Mouse (Mus musculus) MEL (cell line): ENCODE data around the gene Pitx1. TPM values are rescaled to one million over a fixed set of nuclear protein-coding genes. Genes with fewer than 3 reads are reported as not detected.

ENCODE experiments used
- DNase-seq: peaks from one replicate; pipeline ENCODE4 v3.0.0; 2011; ENCODE audit warnings: low read depth, low spot score
- H3K27ac ChIP-seq: 2 replicates; pipeline ENCODE4 v1.5.1; 2012; ENCODE audit warnings: low read depth, mild to moderate bottlenecking, control low read depth, low read length, moderate library complexity; ENCODE audit not compliant: control insufficient read depth
- H3K27me3 ChIP-seq, 2 experiments: fragments of 150-350 bp in 1 of 2; sonication (generic) in 1 of 2; 2 replicates each; pipeline ENCODE4 v1.6.1; 2012; ENCODE audit warnings: low read length in 2 of 2, mild to moderate bottlenecking in 2 of 2, improper control_type of control experiment in 1 of 2, moderate library complexity in 1 of 2; ENCODE audit not compliant: insufficient read depth in 2 of 2, control insufficient read depth in 1 of 2
- H3K36me3 ChIP-seq, 2 experiments: 2 replicates each; pipeline ENCODE4 v1.6.1; 2012 to 2014; ENCODE audit warnings: low read length in 2 of 2, improper control_type of control experiment in 1 of 2, inconsistent platforms in 1 of 2, mild to moderate bottlenecking in 1 of 2; ENCODE audit not compliant: insufficient read depth in 2 of 2, control insufficient read depth in 1 of 2
- H3K4me1 ChIP-seq, 2 experiments: fragments of 150-350 bp in 1 of 2; sonication (generic) in 1 of 2; 2 replicates each; pipeline ENCODE4 v1.6.1; 2012; ENCODE audit warnings: low read length in 2 of 2, improper control_type of control experiment in 1 of 2, mild to moderate bottlenecking in 1 of 2; ENCODE audit not compliant: insufficient read depth in 2 of 2, control insufficient read depth in 1 of 2
- H3K4me3 ChIP-seq, 2 experiments: fragments of 150-350 bp in 1 of 2; sonication (generic) in 1 of 2; 2 replicates each; pipeline ENCODE4 v1.5.1; 2012; ENCODE audit warnings: low read depth in 2 of 2, low read length in 2 of 2, mild to moderate bottlenecking in 2 of 2, moderate library complexity in 2 of 2, control low read depth in 1 of 2, improper control_type of control experiment in 1 of 2; ENCODE audit not compliant: control insufficient read depth in 1 of 2, insufficient read depth in 1 of 2
- H3K79me2 ChIP-seq: 2 replicates; pipeline ENCODE4 v1.6.1; 2012; ENCODE audit warnings: mild to moderate bottlenecking, low read length, moderate library complexity; ENCODE audit not compliant: control insufficient read depth, poor library complexity, insufficient read depth
- H3K9ac ChIP-seq: 2 replicates; pipeline ENCODE4 v1.6.1; 2012; ENCODE audit warnings: low read depth, mild to moderate bottlenecking, control low read depth, low read length, moderate library complexity; ENCODE audit not compliant: control insufficient read depth, poor library complexity, severe bottlenecking
- H3K9me3 ChIP-seq: fragments of 150-350 bp; sonication (generic); replicated peaks from 2 replicates; pipeline ENCODE4 v1.6.1; 2012; ENCODE audit warnings: mild to moderate bottlenecking, low read length, improper control_type of control experiment, moderate library complexity; ENCODE audit not compliant: insufficient read depth
- BHLHE40 ChIP-seq: IDR thresholded peaks from 2 replicates; pipeline ENCODE4 v1.6.1; 2012; ENCODE audit warnings: low read depth, mild to moderate bottlenecking, inconsistent platforms, low read length, improper control_type of control experiment, borderline replicate concordance
- CHD1 ChIP-seq: IDR thresholded peaks from 2 replicates; pipeline ENCODE4 v1.6.1; 2012; ENCODE audit warnings: low read depth, mild to moderate bottlenecking, inconsistent platforms, low read length, improper control_type of control experiment
- CTCF ChIP-seq, 3 experiments: IDR thresholded peaks in 2 of 3; conservative IDR thresholded peaks in 1 of 3; 2 replicates each; pipeline ENCODE4 v1.5.1; 2011 to 2012; ENCODE audit warnings: low read length in 3 of 3, low read depth in 2 of 3, mild to moderate bottlenecking in 2 of 3, improper control_type of control experiment in 1 of 3, inconsistent platforms in 1 of 3, mixed read lengths in 1 of 3, moderate library complexity in 1 of 3; ENCODE audit not compliant: control insufficient read depth in 1 of 3, insufficient read depth in 1 of 3, poor library complexity in 1 of 3, severe bottlenecking in 1 of 3
- E2F4 ChIP-seq: IDR thresholded peaks from 2 replicates; pipeline ENCODE4 v1.6.1; 2011; ENCODE audit warnings: low read depth, low read length, improper control_type of control experiment, borderline replicate concordance
- ELF1 ChIP-seq: IDR thresholded peaks from 2 replicates; pipeline ENCODE4 v1.6.1; 2014; ENCODE audit warnings: low read depth, mild to moderate bottlenecking, inconsistent platforms, low read length, improper control_type of control experiment, moderate library complexity
- EP300 ChIP-seq, 2 experiments: IDR thresholded peaks; 2 replicates each; pipeline ENCODE4 v1.6.1; 2011; ENCODE audit warnings: improper control_type of control experiment in 2 of 2, low read length in 2 of 2, low read depth in 1 of 2, mild to moderate bottlenecking in 1 of 2
- ETS1 ChIP-seq: IDR thresholded peaks from 2 replicates; pipeline ENCODE4 v1.6.1; 2012; ENCODE audit warnings: low read depth, mild to moderate bottlenecking, inconsistent platforms, low read length, improper control_type of control experiment, moderate library complexity
- GATA1 ChIP-seq: IDR thresholded peaks from 2 replicates; pipeline ENCODE4 v1.6.1; 2011; ENCODE audit warnings: low read depth, low read length, improper control_type of control experiment
- HCFC1 ChIP-seq: IDR thresholded peaks from 2 replicates; pipeline ENCODE4 v1.6.1; 2012; ENCODE audit warnings: low read depth, mild to moderate bottlenecking, inconsistent platforms, low read length, improper control_type of control experiment, moderate library complexity
- JUND ChIP-seq: IDR thresholded peaks from 2 replicates; pipeline ENCODE4 v1.6.1; 2011; ENCODE audit warnings: low read depth, mild to moderate bottlenecking, improper control_type of control experiment, low read length
- MAX ChIP-seq: IDR thresholded peaks from 2 replicates; pipeline ENCODE4 v1.6.1; 2011; ENCODE audit warnings: low read length, improper control_type of control experiment
- MAZ ChIP-seq: IDR thresholded peaks from 2 replicates; pipeline ENCODE4 v1.6.1; 2012; ENCODE audit warnings: low read depth, mild to moderate bottlenecking, inconsistent platforms, low read length, improper control_type of control experiment
- MEF2A ChIP-seq: IDR thresholded peaks from 2 replicates; pipeline ENCODE4 v1.6.1; 2014; ENCODE audit warnings: low read depth, mild to moderate bottlenecking, inconsistent platforms, low read length, improper control_type of control experiment; ENCODE audit not compliant: poor library complexity, insufficient replicate concordance, severe bottlenecking; ENCODE audit errors: extremely low read depth
- MXI1 ChIP-seq: IDR thresholded peaks from 2 replicates; pipeline ENCODE4 v1.6.1; 2011; ENCODE audit warnings: mild to moderate bottlenecking, low read depth, low read length, improper control_type of control experiment
- MYC ChIP-seq: IDR thresholded peaks from 2 replicates; pipeline ENCODE4 v1.6.1; 2011; ENCODE audit warnings: low read depth, mild to moderate bottlenecking, low read length, improper control_type of control experiment, moderate library complexity
- NELFE ChIP-seq: IDR thresholded peaks from 2 replicates; pipeline ENCODE4 v1.6.1; 2011; ENCODE audit warnings: low read depth, low read length, improper control_type of control experiment
- NRF1 ChIP-seq: IDR thresholded peaks from 2 replicates; pipeline ENCODE4 v1.6.1; 2014; ENCODE audit warnings: low read depth, mild to moderate bottlenecking, inconsistent platforms, low read length, improper control_type of control experiment, moderate library complexity; ENCODE audit not compliant: poor library complexity, insufficient read depth, severe bottlenecking
- RAD21 ChIP-seq: IDR thresholded peaks from 2 replicates; pipeline ENCODE4 v1.6.1; 2011; ENCODE audit warnings: mild to moderate bottlenecking, low read depth, low read length, improper control_type of control experiment
- SIN3A ChIP-seq: IDR thresholded peaks from 2 replicates; pipeline ENCODE4 v1.6.1; 2012; ENCODE audit warnings: low read length, improper control_type of control experiment, inconsistent platforms
- SMC3 ChIP-seq: IDR thresholded peaks from 2 replicates; pipeline ENCODE4 v1.6.1; 2011; ENCODE audit warnings: low read depth, low read length, improper control_type of control experiment
- TAL1 ChIP-seq: IDR thresholded peaks from 2 replicates; pipeline ENCODE4 v1.6.1; 2012; ENCODE audit warnings: mild to moderate bottlenecking, inconsistent platforms, low read length, moderate library complexity, mixed read lengths
- TCF12 ChIP-seq: IDR thresholded peaks from 2 replicates; pipeline ENCODE4 v1.6.1; 2014; ENCODE audit warnings: low read depth, mild to moderate bottlenecking, inconsistent platforms, low read length, improper control_type of control experiment, moderate library complexity
- USF1 ChIP-seq: IDR thresholded peaks from 2 replicates; pipeline ENCODE4 v1.6.1; 2014; ENCODE audit warnings: low read depth, mild to moderate bottlenecking, inconsistent platforms, low read length, improper control_type of control experiment, moderate library complexity
- ZMIZ1 ChIP-seq: IDR thresholded peaks from 2 replicates; pipeline ENCODE4 v1.6.1; 2012; ENCODE audit warnings: low read depth, mild to moderate bottlenecking, inconsistent platforms, low read length, improper control_type of control experiment, moderate library complexity
- polyA plus RNA-seq, 2 experiments: library from polyadenylated mRNA; stranded (reverse) in 1 of 2; unstranded in 1 of 2; fragments of >175 nt in 1 of 2; fragments of >200 nt in 1 of 2; gene quantifications; 2 replicates each; pipeline versions ENCODE4 v1.2.1 to v1.2.4; 2012; ENCODE audit warnings: low replicate concordance in 2 of 2, low read depth in 1 of 2; ENCODE audit not compliant: insufficient read length in 2 of 2, insufficient read depth in 1 of 2, missing spikeins in 1 of 2
- total RNA-seq: library from RNA; depleted of rRNA; stranded (reverse); fragments of 300-350 nt; gene quantifications from 2 replicates; pipeline ENCODE4 v1.2.3, GENCODE M21; 2012

Pitx1 gene
- total and polyA plus RNA-seq, 3 experiments: not detected

DNA sequence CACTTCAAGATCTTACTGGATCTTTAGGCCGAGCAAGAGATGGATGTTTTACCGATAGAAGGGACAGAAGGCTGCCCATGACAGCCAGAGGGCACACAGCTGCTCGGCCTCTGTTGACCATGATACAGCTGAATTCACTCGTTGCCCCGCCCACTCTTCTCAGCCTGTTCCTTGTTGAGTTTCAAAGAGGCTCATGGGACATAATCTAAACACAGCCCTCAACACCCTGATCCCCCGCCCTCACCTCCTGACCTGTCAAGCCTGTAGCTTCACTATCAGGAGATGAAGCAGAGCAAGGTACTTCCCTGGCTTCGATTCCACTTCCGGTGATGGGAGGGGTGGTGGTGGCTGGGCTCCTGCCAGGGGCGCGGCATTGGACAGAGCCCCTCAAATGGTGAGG lies 11.8 kb upstream of the Pitx1 start:
- H3K27me3 ChIP-seq: no peaks in the 10 kb centered on the region
- H3K9me3 ChIP-seq: no peaks in the 10 kb centered on the region
- no peaks in the 10 kb centered on the region for H3K36me3 ChIP-seq
- H3K9ac ChIP-seq: no peak overlapping the region
- H3K4me1 ChIP-seq: no peaks in the 10 kb centered on the region
- DNase-seq: no peak
- H3K79me2 ChIP-seq: no peaks in the 10 kb centered on the region
- H3K4me3 ChIP-seq: no peak overlapping the region
- no peak overlapping the region for H3K27ac ChIP-seq
- no peak for TF ChIP-seq CTCF (IDR thresholded peaks at IDR 0.05 in 2 of 3, conservative IDR thresholded peaks at IDR 0.05 in 1 of 3; ENCODE audit: control insufficient read depth in 1 of 3, insufficient read depth in 1 of 3, low read depth in 2 of 3, low read length in 3 of 3, poor library complexity in 1 of 3, severe bottlenecking in 1 of 3)
- no peak for TF ChIP-seq EP300 (IDR thresholded peaks at IDR 0.05; ENCODE audit: low read depth in 1 of 2, low read length in 2 of 2)
- no peak for TF ChIP-seq MEF2A
- TF ChIP-seq NELFE: no peak
- no peak for TF ChIP-seq MXI1
- TF ChIP-seq TCF12: no peak

DNA sequence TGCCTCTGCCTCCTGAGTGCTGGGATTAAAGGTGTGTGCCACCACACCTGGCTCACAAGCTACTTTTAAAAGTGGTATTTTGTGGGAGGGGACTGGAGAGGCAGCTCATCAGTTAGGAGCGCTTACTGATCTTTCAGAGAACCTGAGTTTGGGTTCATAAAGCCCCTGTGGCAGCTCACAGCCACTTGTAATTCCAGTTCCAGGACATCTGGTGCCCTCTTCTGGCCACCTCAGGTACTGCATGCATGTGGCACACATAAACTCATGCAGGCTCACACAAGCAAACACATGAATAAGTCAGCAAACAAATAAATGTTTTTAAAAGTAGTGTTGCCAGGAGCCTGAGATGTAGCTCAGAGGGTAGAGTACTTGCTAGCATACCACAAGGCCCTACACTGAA lies 7.7 kb upstream of the Pitx1 start:
- H3K4me1 ChIP-seq: no peaks in the 10 kb centered on the region
- H3K4me3 ChIP-seq: no peak overlapping the region
- TF ChIP-seq TAL1: no peak
- TF ChIP-seq CTCF (IDR thresholded peaks at IDR 0.05 in 2 of 3, conservative IDR thresholded peaks at IDR 0.05 in 1 of 3; ENCODE audit: control insufficient read depth in 1 of 3, insufficient read depth in 1 of 3, low read depth in 2 of 3, low read length in 3 of 3, poor library complexity in 1 of 3, severe bottlenecking in 1 of 3): peak; percentile 47 to 63 (median 53); a peak in 5 of 6 replicates
- TF ChIP-seq ZMIZ1: no peak
- TF ChIP-seq GATA1: no peak
- peak; percentile 35 for TF ChIP-seq RAD21
- TF ChIP-seq EP300 (IDR thresholded peaks at IDR 0.05; ENCODE audit: low read depth in 1 of 2, low read length in 2 of 2): no peak
- no peak for TF ChIP-seq E2F4
- no peak for TF ChIP-seq MAZ
- no peak for TF ChIP-seq MEF2A
- peak; percentile 19; the same call in 1 of the 2 replicates for TF ChIP-seq SMC3
- no peak overlapping the region for H3K27ac ChIP-seq
- no peak overlapping the region for H3K9ac ChIP-seq
- no peaks in the 10 kb centered on the region for H3K36me3 ChIP-seq
- H3K79me2 ChIP-seq: no peaks in the 10 kb centered on the region
- H3K27me3 ChIP-seq: no peaks in the 10 kb centered on the region
- H3K9me3 ChIP-seq: no peaks in the 10 kb centered on the region
- DNase-seq: peak; percentile 41

- TF ChIP-seq RAD21 (no peak), USF1 (no peak), ELF1 (no peak), SIN3A (no peak), MXI1 (no peak), MAX (no peak), HCFC1 (no peak), BHLHE40 (no peak), MAZ (no peak), CTCF (IDR thresholded peaks at IDR 0.05 in 2 of 3, conservative IDR thresholded peaks at IDR 0.05 in 1 of 3; ENCODE audit: control insufficient read depth in 1 of 3, insufficient read depth in 1 of 3, low read depth in 2 of 3, low read length in 3 of 3, poor library complexity in 1 of 3, severe bottlenecking in 1 of 3) (no peak), NRF1 (no peak), CHD1 (no peak), GATA1 (no peak), ETS1 (no peak), MYC (no peak), MEF2A (no peak), E2F4 (no peak), JUND (no peak)
- H3K36me3 ChIP-seq: no peaks in the 10 kb centered on the region
- H3K27me3 ChIP-seq: no peaks in the 10 kb centered on the region
Measured at GRCm38 (mm10) chr13:55840223-55840622, 4.2 kb upstream of the Pitx1 start.

More at GRCm38 (mm10) chr13:55840223-55840622, 4.2 kb upstream of the Pitx1 start:
- Histone ChIP-seq H3K9ac (no peak overlapping the region), H3K4me3 (no peak overlapping the region), H3K79me2 (no peaks in the 10 kb centered on the region), H3K27ac (no peak overlapping the region), H3K9me3 (no peaks in the 10 kb centered on the region), H3K4me1 (no peaks in the 10 kb centered on the region)
- no peak for DNase-seq
